Mouse (Mus musculus) G1E (cell line): Measurements from ENCODE around the gene Dcaf11.
A peak's percentile ranks its signal among the peaks of the same experiment; 100 is the strongest.

Experiments used
- CTCF ChIP-seq: IDR thresholded peaks from 2 replicates; pipeline ENCODE4 v1.5.1; 2012; ENCODE audit warnings: low read depth, low read length, inconsistent platforms, mixed read lengths
- GATA1 ChIP-seq: IDR thresholded peaks from 2 replicates; pipeline ENCODE4 v1.6.1; 2012; ENCODE audit warnings: borderline replicate concordance, low read length, inconsistent platforms, mixed read lengths
- TAL1 ChIP-seq: conservative IDR thresholded peaks from 2 replicates; pipeline ENCODE4 v1.6.1; 2012; ENCODE audit warnings: low read depth, low read length, inconsistent platforms, mixed read lengths

- TF ChIP-seq CTCF: no peak
- TF ChIP-seq TAL1: peak; percentile 62
- no peak for TF ChIP-seq GATA1
These were observed 25.8 kb downstream of the Dcaf11 start for GRCm38 (mm10) chr14:55585566-55585960.
